Mouse (Mus musculus) urinary bladder, postnatal 25 days (tissue): ENCODE data around the gene A730071L15Rik.

Source experiments
- DNase-seq: peaks from one replicate; pipeline ENCODE4 v3.0.0; 2022; ENCODE audit warnings: low spot score

A730071L15Rik gene

GRCm38 (mm10) chr11:6199410-6200086, at the start of gene A730071L15Rik:
A730071L15Rik (plus strand) TSS chr11:6200029.
- no peak for DNase-seq

DNA sequence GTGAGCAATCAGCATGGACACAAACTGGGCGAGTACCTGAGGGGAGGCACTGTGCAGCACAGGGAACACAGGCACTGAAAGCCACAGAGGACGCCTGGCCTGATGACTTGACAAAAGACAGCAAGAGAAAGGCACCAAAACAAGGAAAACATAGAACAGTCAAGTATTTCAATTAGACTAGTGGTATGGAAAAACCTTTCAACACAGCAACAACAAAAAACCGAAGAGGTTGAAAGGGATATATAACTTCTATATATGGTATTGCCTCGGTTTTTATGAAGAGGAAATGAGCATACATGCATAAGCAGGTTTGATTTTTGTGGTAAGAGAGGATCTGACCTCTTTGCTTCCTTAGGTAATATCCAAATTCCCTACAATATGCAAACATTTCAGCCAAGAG, 47.0 kb upstream of the A730071L15Rik start:
- DNase-seq = no peak

- DNase-seq = no peak
Measured at GRCm38 (mm10) chr11:6154211-6154701, 45.6 kb upstream of the A730071L15Rik start.

DNA sequence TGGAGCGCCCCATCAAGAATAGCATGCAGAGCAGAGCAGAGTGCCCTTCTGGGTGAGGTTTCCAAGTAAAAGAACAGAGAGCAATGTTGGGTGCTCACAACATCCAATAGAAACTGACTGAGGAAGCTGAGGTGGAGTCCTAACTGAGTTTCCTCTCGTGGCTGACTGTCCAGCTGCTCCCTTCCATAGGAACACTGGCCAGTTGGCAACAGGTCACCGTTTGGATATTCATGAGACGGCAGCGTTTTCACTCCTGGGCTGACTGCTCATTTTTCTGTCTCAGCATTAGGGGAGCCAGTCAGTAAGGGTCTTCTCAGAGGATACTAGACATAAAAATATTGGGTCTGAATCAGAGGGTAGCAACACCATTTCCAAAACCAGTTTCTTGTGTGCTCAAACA, 43.2 kb upstream of the A730071L15Rik start:
- no peak for DNase-seq

GRCm38 (mm10) chr11:6157119-6157518, 42.7 kb upstream of the A730071L15Rik start:
- no peak for DNase-seq

GRCm38 (mm10) chr11:6158515-6158914, 41.3 kb upstream of the A730071L15Rik start:
- no peak for DNase-seq

- DNase-seq = no peak
Measured at GRCm38 (mm10) chr11:6159704-6160275, 40.0 kb upstream of the A730071L15Rik start.

DNA sequence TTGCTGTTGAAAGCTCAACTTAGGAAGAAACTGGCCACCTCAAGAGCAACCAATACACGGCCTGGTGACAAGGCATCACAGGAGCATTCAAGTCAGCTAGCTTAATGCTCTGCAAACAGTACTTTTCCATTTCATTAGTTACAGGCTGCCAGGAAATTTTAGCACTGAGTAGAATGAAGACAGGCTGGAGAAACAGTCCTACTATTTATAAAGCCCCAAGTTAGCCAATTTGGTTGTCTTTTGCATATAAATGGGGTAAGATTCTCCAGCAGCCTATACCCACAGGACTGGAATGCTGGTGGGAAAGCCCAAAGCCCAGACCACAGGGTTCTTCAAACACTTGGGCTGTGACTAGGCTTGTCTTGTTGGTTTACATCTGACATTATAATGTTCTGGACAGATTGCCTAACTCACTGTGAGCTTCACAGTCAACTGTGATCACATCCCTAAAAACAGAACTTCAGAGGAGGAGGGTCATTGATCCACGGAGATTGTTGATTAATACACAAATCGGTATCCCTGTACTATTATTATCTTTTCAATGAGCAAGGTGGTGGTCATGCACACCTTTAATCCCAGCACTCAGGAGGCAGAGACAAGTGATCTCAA, 39.1 kb upstream of the A730071L15Rik start:
- DNase-seq = no peak

- no peak for DNase-seq
Measured at GRCm38 (mm10) chr11:6161549-6161948, 38.3 kb upstream of the A730071L15Rik start.

GRCm38 (mm10) chr11:6163062-6163461, 36.8 kb upstream of the A730071L15Rik start:
- DNase-seq = no peak

- no peak for DNase-seq
Measured at GRCm38 (mm10) chr11:6163706-6164105, 36.1 kb upstream of the A730071L15Rik start.

DNA sequence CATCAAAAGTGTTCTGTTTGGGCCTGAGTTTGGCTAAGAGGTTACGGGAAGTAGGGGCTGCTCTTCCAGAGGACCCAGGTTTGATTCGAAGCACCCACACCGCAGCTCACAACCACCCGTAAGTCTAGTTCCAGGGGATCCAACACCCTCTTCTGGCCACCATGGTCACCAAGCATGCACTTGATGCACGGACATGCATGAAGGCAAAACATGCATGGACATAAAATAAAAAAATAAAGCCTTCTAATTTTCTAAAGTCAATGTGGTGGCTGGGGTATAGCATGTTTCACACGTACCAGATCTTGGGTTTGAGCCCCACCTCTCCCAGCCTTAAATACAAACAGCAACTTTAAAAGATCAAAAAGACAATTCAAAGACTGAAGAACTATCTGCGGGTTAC, 35.0 kb upstream of the A730071L15Rik start:
- no peak for DNase-seq

DNA sequence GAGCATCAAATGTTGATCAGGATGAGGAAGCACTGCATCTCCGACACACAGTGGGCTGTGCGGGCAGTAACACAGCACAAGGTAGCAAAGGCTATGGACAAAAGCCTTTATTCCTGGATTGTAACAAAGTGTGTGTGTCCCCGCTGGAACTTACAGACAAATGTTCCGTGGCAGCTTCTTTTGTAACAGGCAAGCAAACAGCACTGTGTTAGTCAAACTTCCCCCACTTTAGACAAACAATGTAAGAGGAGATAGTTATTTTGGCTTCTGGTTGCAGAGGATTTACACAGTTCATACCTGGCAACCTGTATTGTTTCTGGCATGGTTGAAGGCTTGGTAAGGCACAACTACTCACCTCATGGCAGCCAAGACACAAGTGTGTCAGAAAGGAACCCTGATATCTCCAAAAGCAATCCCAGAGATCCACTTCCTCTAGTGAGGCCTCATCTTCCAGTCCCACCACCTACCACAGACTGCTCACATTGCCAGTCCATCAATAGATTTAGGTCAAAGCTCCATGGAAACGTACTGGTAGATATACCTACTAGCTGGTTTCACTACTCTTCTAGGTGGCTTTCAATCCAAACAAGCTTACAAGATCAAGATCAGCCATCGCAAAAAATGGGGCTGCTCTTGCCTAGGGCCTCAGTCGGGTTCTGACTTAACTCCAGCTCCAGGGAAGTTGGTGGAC, 34.3 kb upstream of the A730071L15Rik start:
- no peak for DNase-seq

DNA sequence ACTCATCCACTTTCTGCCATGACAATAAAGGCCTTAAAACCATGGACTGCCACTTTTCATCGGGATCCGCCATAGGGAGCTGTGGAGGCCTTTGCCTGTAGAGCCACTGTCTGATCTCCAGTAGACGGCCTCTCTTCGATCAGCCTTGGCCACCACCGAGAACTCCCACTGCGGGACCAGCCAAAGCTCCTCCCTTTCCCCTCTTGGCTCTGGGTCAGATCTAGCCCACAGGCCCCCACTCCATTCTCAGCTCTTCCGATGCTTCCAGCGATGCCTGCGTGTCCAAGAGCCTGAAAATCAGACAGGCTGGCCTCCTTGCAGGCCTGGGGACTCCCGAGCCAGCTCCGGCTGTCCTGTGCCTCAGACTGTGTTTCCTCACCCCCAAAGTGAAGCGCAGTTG, 33.5 kb upstream of the A730071L15Rik start:
- no peak for DNase-seq

DNA sequence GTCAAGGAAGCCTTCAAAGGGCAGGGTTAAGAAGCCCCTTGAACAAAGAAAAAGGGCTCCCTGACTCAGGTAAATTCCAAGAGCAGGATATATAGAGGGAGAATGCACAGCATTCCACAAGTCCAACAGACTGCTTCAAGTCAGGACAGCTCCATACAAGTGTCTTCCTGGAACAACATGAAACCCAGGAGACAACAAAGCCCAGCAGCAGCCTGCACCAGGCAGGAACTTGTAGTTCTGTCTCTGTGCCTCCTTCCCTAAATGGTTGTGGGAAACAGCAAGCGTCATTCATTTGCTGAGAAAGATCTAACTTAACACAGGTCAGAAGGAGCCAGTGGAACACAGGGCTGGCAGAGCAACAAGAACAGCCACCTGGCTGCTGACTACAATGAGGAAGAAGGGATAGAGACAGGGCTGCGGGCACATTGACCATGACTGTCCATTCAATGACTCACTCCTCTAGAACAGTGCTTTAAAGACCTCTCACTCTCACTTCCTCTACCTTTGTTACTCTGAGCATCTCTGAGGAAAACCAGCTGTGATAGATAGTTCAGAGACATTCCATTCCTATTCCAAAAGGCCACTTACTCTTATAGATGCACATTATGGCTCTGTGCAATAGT, 30.7 kb upstream of the A730071L15Rik start:
- DNase-seq = no peak

DNA sequence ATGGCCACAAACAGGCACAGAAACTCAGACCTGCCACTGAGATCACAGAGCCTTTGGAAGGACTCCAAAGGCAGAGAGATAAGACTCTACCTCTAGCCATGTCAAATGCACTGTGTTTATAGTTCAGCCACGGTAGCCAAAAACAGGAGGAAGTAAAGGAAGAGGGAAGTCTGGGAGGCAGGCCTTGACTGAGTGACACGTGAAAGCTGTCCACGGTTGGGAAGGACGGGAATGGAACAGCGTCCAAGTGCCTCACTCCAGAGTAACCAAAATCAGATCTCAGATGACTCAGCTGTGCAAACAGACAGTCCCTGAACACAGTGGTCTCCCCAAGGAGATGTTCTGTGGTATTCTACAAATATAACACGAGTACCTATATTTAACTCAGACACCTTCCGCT, 25.1 kb upstream of the A730071L15Rik start:
- no peak for DNase-seq

GRCm38 (mm10) chr11:6175506-6175905, 24.3 kb upstream of the A730071L15Rik start:
- DNase-seq = no peak

DNA sequence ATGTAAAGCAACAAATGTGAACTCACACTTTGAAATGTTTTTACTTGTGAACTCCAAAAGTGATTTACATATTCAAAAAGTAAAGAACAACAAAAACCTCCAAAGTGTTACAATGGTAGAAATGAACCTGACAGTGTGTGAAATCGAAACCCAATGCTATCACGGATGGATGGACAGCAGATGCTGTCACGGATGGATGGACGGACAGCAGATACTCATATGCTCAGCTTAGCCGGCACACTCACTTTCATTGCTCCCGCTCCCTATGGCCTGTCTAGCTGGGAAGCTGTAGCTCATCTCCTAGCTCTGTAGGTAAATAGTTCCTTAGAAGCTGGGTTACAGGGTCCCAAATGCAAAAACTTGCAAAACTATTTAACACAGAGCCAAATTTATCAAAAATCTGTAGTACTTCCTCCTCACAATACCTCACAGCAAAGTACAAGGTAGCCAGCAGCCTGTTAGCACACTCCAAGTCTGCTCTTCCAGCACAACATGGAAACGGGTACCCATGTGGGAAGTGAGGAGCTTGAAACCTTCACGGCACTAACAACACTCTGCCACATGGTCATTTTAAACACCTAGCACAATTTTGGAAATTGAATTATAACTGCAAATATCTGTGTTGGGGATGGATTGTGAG, 21.9 kb upstream of the A730071L15Rik start:
- no peak for DNase-seq

DNA sequence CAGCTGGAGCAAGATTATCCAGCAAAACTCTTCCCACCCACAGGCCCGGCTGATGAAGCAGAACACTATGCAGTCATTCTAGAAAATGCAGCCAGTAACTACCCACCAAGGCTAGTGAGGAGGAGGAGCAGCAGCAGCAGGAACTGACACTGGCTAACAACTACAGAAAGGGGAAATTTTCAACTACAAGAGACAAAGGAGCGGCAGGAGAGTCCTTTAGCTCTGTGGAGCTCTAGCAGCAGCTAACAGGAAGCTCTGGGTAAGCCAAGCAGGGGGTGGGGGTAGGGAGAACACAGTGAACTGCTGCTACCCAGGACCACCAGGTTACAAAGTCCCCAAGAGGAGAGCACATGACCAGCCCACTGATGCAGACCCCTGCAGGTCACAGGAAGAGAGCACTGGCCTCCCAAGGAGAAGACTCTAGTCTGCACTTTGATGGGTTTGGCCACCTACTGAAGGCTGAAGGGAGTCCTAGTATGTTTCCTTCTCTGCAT, 21.1 kb upstream of the A730071L15Rik start:
- DNase-seq = no peak

DNA sequence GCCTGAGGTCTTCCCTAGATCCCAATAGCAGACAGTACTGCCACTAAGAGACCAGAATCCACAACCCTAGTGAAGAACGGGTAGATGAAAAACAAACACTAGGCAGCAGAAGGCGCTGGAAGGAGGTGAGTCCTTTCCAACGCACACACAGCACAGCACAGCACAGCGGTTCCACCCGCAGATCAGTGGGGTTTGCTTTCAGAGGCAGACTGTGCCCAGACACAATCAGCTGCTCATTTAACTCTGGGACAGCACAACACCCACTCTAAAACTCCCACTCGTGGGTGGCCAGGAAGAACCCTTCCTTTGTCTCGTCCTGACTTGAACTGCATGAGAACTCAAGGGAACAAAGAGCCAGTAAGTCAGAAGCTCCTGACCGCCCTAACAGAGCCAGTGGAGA, 20.6 kb upstream of the A730071L15Rik start:
- no peak for DNase-seq

GRCm38 (mm10) chr11:6180811-6181399, 18.9 kb upstream of the A730071L15Rik start:
- DNase-seq = no peak
